Mouse (Mus musculus): Measurements from ENCODE around the gene Rab30. TPM values are rescaled to one million over a fixed set of nuclear protein-coding genes. Genes with fewer than 3 reads are reported as not detected.

Rab30 gene
- polyA plus RNA-seq, 1 experiment from 2014 or later = 24.4 TPM

DNA sequence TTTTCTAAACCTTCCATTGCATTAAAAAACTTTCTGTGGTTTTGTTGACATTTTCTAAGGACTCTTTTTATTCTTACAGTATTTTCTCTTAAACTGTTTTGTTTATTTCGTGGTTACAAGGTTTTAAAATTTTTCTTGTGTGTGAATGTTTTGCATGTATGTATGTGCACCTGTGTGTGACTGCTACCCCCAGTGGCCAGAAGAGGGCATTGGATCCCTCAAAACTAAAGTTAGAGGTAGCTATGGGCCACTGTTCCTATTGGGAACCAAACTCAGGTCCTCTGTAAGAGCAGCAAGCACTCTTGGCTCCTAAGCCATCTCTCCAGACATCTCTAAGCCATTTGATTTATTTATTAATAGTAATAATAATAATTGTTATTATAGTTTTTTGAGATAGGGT lies 40.0 kb downstream of the Rab30 start:
- ATAC-seq = no peak
- H3K4me2 ChIP-seq (replicated peaks) = no peak overlapping the region
- no peaks in the 10 kb centered on the region for H3K27me3 ChIP-seq (replicated peaks)
- no peaks in the 10 kb centered on the region for H3K36me3 ChIP-seq
- no peak overlapping the region for H3K4me3 ChIP-seq (replicated peaks)
- 78% methylated on average over 1 of the region's 1 CpGs for WGBS
- peaks cover 16% of the 10 kb centered on the region for H3K4me1 ChIP-seq (replicated peaks)
- no peak overlapping the region for H3K9ac ChIP-seq
- H3K9me3 ChIP-seq = no peaks in the 10 kb centered on the region
- no peak overlapping the region for H3K27ac ChIP-seq

DNA sequence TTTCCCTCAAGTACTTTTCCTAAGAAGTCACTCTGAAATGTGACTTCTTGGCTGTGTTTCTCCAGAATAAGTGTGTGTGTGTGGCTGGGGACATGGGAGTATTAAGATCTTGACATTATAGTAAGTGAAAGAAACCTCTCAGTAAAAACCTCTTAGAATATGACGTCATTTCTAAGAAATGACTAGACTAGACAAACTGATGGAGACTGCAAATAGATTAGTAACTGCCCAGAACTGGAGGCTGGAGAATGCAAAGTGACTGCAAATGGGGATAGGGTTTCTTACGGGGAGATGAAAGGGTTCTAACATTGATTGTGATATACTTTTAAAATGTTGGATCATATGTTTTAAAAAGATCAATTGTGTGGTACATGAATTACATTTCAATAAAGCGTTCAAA lies 40.5 kb downstream of the Rab30 start:
- H3K9ac ChIP-seq = no peak overlapping the region
- no peak overlapping the region for H3K4me2 ChIP-seq (replicated peaks)
- no peak for ATAC-seq
- no peak overlapping the region for H3K4me3 ChIP-seq (replicated peaks)
- H3K4me1 ChIP-seq (replicated peaks) = peaks cover 10% of the 10 kb centered on the region
- WGBS = 77% methylated on average over 3 of the region's 3 CpGs
- no peaks in the 10 kb centered on the region for H3K36me3 ChIP-seq
- no peak overlapping the region for H3K27ac ChIP-seq
- no peaks in the 10 kb centered on the region for H3K27me3 ChIP-seq (replicated peaks)
- H3K9me3 ChIP-seq = no peaks in the 10 kb centered on the region

DNA sequence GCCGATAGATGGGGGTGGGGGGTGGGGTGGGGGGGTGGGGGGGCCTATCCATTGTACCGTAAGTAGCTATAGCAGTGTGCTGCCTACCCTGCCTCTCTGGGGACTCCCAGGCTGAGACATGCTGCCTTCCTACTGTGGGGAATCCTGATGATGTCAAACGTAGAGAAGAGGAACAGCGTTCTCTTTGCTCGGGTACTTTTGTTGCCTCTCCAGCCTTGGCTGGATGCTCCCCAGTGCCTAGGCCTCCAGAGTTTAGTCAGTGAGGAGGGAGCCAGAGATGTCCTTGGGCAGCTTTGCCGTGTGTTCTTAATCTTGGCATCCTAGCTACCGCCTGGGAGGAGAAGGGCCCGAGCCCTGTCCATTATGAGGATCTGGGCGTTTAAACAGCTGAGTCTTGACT lies 41.1 kb downstream of the Rab30 start:
- no peak for ATAC-seq
- H3K4me1 ChIP-seq (replicated peaks) = peaks cover 4% of the 10 kb centered on the region
- H3K27ac ChIP-seq = no peak overlapping the region
- H3K9ac ChIP-seq = no peak overlapping the region
- no peaks in the 10 kb centered on the region for H3K36me3 ChIP-seq
- no peak overlapping the region for H3K4me2 ChIP-seq (replicated peaks)
- H3K27me3 ChIP-seq (replicated peaks) = no peaks in the 10 kb centered on the region
- H3K9me3 ChIP-seq = no peaks in the 10 kb centered on the region
- no peak overlapping the region for H3K4me3 ChIP-seq (replicated peaks)
- WGBS = 73% methylated on average over 9 of the region's 9 CpGs

DNA sequence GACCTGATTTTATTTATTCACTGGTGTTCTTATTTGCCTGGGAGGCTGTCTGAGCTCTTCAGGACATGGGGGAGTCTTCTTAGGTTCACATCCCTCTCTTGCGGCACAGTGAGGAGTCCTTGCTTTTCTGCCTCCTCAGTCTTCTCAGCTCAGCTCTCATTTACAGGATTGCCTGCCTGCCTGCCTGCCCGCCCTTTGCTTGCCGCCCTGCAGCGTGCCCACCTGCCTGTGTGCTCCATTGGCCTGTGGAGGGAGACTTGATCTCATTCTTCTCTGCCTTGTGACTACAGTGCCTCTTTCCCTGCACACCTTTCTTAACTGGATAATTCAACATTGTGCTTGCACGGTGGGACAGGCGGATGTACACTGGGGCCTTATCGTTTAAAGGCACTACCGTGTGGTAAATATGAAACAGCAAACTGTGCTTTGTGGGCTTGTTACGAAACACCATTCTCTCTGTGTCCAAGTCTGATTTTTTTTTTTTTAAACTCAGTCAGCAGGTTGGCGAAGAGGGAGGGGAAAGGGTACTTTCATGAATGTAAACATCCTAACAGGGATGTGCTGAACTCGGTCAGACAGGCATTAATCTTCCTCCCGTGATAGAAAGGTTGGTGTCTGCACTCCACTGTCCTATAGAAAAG lies 41.9 kb downstream of the Rab30 start:
- Histone ChIP-seq H3K4me1 (replicated peaks) (0 out of 2 replicates have a peak, but pooled peaks cover 2% of the 10 kb centered on the region), H3K36me3 (no peaks in the 10 kb centered on the region), H3K9me3 (no peaks in the 10 kb centered on the region), H3K9ac (no peak overlapping the region), H3K27ac (no peak overlapping the region), H3K4me2 (replicated peaks) (no peak overlapping the region), H3K27me3 (replicated peaks) (no peaks in the 10 kb centered on the region), H3K4me3 (replicated peaks) (no peak overlapping the region)
- 61% methylated on average over 12 of the region's 12 CpGs for WGBS
- ATAC-seq = no peak

DNA sequence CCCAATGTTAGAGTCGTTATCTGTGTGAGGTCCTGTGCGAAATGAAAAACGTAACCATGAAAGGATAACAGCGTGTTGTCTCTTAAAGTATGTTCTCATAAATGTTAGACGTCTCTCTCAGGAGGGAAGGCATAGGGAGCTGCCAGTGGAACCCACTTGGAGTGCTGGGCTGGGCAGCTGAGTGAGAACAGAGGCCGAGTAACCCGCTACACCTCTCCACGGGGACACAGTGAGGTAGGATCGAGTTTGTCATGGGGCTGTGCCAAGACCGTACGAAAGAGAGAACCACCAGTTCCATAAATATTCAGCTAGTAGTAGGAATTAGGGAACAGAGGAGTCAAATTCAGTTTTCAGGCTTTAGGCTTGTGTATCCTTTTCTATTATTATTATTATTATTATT lies 42.5 kb downstream of the Rab30 start:
- H3K9ac ChIP-seq = no peak overlapping the region
- no peak overlapping the region for H3K4me2 ChIP-seq (replicated peaks)
- 63% methylated on average over 11 of the region's 11 CpGs for WGBS
- ATAC-seq = no peak
- no peaks in the 10 kb centered on the region for H3K36me3 ChIP-seq
- 0 out of 2 replicates have a peak, but pooled peaks cover 2% of the 10 kb centered on the region for H3K4me1 ChIP-seq (replicated peaks)
- H3K4me3 ChIP-seq (replicated peaks) = no peak overlapping the region
- H3K27me3 ChIP-seq (replicated peaks) = no peaks in the 10 kb centered on the region
- H3K9me3 ChIP-seq = no peaks in the 10 kb centered on the region
- no peak overlapping the region for H3K27ac ChIP-seq

DNA sequence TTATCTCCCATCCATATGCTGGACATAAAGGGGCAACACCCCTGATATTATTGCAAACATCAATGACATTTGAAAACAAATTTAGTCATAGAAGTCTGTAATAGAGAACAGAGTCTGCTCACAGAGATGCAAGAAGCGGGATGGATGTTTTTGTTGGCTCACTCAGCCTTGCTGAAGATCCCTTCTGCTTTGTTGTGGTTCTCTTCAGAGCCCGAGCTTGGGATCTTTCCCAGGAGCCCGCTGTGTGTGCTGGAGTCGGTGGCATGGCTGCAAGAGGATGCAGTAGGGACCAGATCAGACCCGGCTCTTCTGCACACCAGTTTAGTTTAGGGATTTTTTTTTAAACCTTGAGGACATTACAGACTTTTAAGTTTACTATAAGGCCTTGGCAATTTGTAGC lies 54.3 kb downstream of the Rab30 start:
- WGBS = 79% methylated on average over 5 of the region's 5 CpGs
- H3K9ac ChIP-seq = no peak overlapping the region
- no peaks in the 10 kb centered on the region for H3K27me3 ChIP-seq (replicated peaks)
- H3K4me1 ChIP-seq (replicated peaks) = no peaks in the 10 kb centered on the region
- H3K27ac ChIP-seq = no peak overlapping the region
- H3K4me2 ChIP-seq (replicated peaks) = no peak overlapping the region
- no peaks in the 10 kb centered on the region for H3K9me3 ChIP-seq
- H3K36me3 ChIP-seq = no peaks in the 10 kb centered on the region
- ATAC-seq = no peak
- H3K4me3 ChIP-seq (replicated peaks) = no peak overlapping the region

DNA sequence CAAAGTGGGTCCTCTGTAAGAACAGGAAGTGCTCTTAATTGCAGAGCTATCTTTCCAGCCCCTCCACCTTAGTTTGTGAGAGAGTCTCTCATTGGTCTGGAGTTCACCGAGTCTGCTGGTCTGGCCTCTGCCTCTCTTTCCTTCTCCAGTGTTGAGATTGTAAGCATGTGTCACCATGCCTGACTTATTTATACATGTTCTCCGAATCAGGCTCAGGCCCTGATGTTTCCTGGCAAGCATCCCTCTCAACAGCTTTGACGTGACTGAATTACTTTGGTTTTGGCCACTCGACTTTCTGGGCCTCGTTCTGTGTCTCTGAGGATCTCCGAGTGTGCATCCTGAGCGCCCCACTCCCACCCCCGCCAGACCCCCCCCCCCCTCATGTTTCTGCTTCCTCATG lies 55.4 kb downstream of the Rab30 start:
- no peaks in the 10 kb centered on the region for H3K36me3 ChIP-seq
- no peak overlapping the region for H3K4me3 ChIP-seq (replicated peaks)
- no peak overlapping the region for H3K9ac ChIP-seq
- WGBS = 46% methylated on average over 8 of the region's 8 CpGs
- no peaks in the 10 kb centered on the region for H3K4me1 ChIP-seq (replicated peaks)
- no peaks in the 10 kb centered on the region for H3K9me3 ChIP-seq
- no peak overlapping the region for H3K4me2 ChIP-seq (replicated peaks)
- no peak overlapping the region for H3K27ac ChIP-seq
- no peaks in the 10 kb centered on the region for H3K27me3 ChIP-seq (replicated peaks)
- ATAC-seq = 0 out of 2 replicates have a peak, but pooled peaks have one; percentile 43

DNA sequence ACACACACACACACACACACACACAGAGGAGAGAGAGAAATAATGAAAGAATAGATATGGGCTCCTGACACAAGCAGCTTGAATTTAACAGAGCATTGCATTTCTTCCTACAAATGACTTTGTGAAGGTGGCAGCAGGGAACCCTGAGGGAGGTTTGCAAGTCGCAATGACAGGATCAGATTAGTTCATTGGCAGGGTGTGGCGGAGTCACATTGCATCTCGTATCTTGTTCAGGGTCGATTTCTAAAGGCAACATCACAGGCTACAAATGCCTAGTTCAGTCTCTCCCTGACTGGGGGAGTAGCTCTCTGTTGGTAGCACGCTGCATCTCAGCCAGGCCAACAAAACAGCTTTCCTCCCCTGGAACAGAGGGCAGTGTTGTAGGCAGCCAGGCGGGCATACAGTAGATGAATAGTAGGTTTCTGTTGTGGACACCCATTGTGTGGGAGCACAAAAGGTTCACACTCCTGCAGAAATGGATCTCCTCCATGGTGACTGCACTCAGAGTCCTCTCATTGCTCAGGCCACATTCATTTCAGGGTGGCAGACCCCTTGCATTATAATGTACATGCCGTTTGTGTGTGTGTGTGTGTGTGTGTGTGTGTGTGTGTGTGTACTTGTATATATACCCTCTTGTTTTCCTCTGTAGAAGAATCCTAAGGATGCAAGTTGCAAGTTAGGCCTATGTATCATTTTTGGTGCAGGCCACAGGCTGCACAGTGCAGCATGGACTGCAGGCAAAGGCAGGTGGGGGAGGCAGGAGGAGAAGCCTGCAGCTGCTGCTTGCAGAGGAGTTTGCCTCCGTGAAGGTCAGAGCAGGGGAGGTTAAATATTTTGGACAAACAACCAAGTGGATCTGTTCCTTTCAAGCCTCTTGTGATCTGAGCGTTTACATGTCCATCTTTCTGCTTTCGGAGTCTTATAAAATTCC lies 58.5 kb downstream of the Rab30 start:
- ATAC-seq = no peak
- H3K27me3 ChIP-seq (replicated peaks) = no peaks in the 10 kb centered on the region
- H3K27ac ChIP-seq = no peak overlapping the region
- WGBS = 71% methylated on average over 10 of the region's 10 CpGs
- H3K4me1 ChIP-seq (replicated peaks) = no peaks in the 10 kb centered on the region
- no peaks in the 10 kb centered on the region for H3K36me3 ChIP-seq
- no peak overlapping the region for H3K4me3 ChIP-seq (replicated peaks)
- H3K4me2 ChIP-seq (replicated peaks) = no peak overlapping the region
- no peak overlapping the region for H3K9ac ChIP-seq
- no peaks in the 10 kb centered on the region for H3K9me3 ChIP-seq

DNA sequence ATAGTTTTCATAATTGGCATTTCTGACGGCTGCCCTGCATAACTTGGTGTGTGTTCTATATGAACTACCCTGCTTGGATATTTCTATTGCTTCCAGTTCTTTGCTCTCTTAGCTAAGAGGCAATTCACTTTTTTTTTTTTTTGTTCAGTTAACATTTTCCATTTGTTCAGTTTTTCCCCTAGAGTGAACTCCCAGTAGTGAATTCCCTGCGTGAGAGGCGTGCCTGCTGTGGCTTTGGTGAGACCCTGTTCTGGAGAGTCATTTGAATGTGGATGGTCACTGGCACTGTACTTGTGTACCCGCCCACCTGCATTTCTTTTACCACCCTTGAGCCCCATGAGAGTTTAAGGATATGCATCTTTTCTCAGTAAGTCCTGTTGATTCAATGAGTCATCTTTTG lies 60.8 kb downstream of the Rab30 start:
- ATAC-seq = no peak
- Histone ChIP-seq H3K4me3 (replicated peaks) (no peak overlapping the region), H3K27ac (no peak overlapping the region), H3K9ac (no peak overlapping the region), H3K4me1 (replicated peaks) (0 out of 2 replicates have a peak, but pooled peaks cover 3% of the 10 kb centered on the region), H3K27me3 (replicated peaks) (no peaks in the 10 kb centered on the region), H3K36me3 (no peaks in the 10 kb centered on the region), H3K9me3 (no peaks in the 10 kb centered on the region), H3K4me2 (replicated peaks) (no peak overlapping the region)
- WGBS = 71% methylated on average over 4 of the region's 4 CpGs

DNA sequence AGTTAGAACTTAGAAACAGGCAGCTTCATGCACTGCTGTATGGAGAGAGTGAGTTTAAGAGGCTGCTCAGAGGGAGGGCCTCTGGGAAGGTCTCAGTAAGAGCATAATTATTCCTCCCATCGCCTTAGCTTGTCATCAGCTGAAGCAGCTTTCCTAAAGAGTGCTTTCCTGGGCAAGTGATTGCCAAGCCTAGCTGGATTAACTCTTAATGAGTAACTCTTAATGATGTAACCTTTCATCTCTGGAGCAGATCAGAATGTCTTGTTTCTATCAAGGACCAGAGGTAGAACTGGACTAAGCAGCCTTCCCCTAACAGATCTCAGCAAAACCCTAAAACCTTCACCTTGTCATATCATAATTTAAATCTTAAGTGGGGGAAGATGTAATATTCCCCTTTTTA lies 61.8 kb downstream of the Rab30 start:
- no peak overlapping the region for H3K27ac ChIP-seq
- no peak overlapping the region for H3K4me2 ChIP-seq (replicated peaks)
- H3K4me3 ChIP-seq (replicated peaks) = no peak overlapping the region
- H3K9me3 ChIP-seq = no peaks in the 10 kb centered on the region
- H3K4me1 ChIP-seq (replicated peaks) = 0 out of 2 replicates have a peak, but pooled peaks cover 6% of the 10 kb centered on the region
- H3K9ac ChIP-seq = no peak overlapping the region
- H3K36me3 ChIP-seq = no peaks in the 10 kb centered on the region
- ATAC-seq = no peak
- WGBS = 68% methylated on average over 1 of the region's 1 CpGs
- H3K27me3 ChIP-seq (replicated peaks) = no peaks in the 10 kb centered on the region

DNA sequence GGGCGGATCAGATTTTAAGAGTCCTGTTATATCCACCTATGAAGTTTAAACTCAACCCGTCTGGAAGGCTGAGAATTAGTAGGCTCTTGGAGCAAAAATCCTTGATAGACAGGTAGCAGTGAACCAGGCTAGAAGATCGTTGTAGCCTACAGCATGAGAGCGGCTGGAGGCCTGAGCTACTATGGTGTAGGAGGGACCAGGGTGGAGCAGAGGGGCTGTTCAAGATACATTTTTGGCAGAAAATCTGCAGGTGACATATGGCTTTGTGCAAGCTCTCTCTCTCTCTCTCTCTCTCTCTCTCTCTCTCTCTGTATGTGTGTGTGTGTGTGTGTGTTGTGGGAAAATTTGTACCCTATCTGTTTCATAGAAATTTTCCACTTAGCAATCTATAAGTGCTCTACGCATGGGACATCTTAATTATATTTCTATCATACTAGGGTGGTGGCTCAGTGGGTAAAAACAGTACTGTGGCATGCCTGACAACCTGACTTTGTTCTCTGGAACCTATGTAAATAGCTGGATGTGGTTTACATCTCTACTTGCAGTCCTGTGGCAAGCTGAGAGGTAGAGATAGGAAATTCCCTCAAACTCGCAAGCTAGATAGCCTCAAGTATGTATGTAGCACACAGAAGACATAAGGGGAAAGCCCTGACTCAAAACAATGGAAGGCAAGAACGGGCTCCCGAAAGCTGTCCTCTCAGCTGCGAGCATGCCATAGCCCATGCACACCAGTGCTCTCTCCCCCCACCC lies 63.7 kb downstream of the Rab30 start:
- 93% methylated on average over 9 of the region's 9 CpGs for WGBS
- Histone ChIP-seq H3K4me1 (replicated peaks) (0 out of 2 replicates have a peak, but pooled peaks cover 6% of the 10 kb centered on the region), H3K9me3 (no peaks in the 10 kb centered on the region), H3K4me3 (replicated peaks) (no peak overlapping the region), H3K9ac (no peak overlapping the region), H3K4me2 (replicated peaks) (no peak overlapping the region), H3K36me3 (no peaks in the 10 kb centered on the region), H3K27ac (no peak overlapping the region), H3K27me3 (replicated peaks) (no peaks in the 10 kb centered on the region)
- ATAC-seq = no peak

DNA sequence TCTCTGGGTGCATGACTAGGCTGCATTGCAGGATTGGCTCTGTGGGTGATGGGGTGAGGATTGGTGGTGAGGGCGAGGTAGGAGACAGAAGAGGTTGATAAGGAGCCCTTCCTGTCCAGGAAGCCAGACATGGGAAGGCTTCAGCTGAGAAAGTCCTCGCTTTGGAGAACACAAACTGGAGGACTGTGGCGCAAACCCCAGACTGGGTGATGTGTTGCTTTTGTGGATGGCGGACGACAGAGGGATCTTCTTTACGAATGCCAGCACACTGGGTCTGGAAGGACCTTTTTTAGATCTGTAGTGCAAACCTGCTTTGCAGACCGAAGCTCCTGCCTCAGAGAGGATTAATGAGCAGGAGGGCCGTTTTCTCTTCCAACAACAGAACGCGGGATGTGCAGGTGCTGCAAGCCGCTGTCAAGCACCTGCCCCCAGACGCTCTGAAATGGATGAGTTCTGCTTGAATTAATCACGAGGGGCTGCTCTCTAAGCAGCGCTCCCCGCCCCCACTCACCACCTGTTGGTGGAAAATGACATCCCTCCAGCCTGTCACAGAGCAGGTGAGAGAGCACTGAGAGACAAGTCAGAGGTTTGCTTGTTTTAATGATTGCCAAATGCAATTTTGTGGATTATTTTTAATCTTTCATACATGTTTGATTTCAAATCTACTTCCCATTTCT lies 65.2 kb downstream of the Rab30 start:
- Histone ChIP-seq H3K9ac (no peak overlapping the region), H3K4me2 (replicated peaks) (no peak overlapping the region), H3K4me3 (replicated peaks) (no peak overlapping the region)

More for the DNA sequence above, 65.2 kb downstream of the Rab30 start:
- WGBS = 43% methylated on average over 15 of the region's 15 CpGs
- H3K27me3 ChIP-seq (replicated peaks) = no peaks in the 10 kb centered on the region
- H3K4me1 ChIP-seq (replicated peaks) = 0 out of 2 replicates have a peak, but pooled peaks cover 6% of the 10 kb centered on the region
- ATAC-seq = no peak
- no peak overlapping the region for H3K27ac ChIP-seq
- H3K9me3 ChIP-seq = no peaks in the 10 kb centered on the region
- no peaks in the 10 kb centered on the region for H3K36me3 ChIP-seq

Data from intestine, embryonic 15.5 days (tissue).